Mouse (Mus musculus) cerebellum, adult 9-10 months (tissue): ENCODE results near the gene Phkg2.

ENCODE experiments used
- DNase-seq: peaks from one replicate; pipeline ENCODE4 v3.0.0; 2022

Phkg2 gene

DNA sequence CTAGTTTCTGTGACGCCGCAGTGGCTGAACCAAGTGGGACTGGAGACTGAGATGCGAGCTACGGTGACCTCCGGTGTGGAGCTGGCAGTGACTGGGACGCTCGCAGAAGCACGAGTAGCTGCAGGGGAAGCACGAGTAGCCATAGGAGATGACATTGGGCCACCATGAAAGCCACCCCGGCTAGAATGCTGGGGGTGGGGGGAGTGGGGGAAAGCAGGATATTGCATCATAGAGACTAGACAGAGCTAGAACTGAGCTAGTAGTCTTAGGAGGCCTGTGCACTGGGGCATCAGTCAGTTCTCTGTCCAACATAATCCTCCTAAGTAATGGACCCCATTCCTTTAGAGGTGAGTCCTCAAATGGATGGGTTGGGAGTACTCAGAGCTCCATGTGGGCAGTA lies 31.1 kb downstream of the Phkg2 start:
- no peak for DNase-seq

DNA sequence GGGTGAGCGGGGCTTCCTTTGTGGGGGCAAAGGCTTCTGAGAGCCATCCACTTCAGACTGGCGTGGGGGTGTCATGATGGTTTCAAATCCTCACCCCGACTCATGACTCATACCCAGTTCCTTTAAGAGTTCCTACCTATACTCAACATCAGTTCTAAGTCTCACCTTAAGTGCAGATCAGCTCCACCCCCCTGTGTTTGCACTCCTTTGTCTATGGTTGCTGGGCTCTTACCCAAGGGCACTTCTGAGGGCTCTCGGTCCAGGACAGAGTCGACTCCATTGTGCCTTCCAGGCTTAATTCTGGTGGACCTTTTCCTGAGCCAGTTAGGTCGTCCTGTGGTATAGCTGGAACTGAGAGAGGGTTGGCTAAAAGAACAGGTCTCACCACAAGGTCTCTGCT lies 34.0 kb downstream of the Phkg2 start:
- no peak for DNase-seq

DNA sequence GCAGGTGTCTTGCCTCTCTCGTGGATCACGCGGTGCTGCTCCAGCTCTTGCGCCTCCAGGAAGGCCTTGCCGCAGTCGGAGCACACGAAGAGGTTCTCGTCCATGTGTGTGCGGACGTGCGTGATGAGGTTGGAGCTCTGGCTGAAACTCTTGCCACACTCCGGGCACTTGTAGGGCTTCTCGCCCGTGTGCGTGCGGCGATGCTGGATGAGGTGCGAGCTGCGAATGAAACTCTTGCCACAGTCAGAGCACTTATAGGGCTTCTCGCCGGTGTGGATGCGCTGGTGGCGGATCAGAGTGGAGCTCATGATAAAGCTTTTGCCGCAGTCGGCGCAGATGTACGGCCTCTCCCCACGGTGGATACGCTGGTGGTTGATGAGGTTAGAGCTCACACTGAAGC lies 37.9 kb downstream of the Phkg2 start:
- no peak for DNase-seq

DNA sequence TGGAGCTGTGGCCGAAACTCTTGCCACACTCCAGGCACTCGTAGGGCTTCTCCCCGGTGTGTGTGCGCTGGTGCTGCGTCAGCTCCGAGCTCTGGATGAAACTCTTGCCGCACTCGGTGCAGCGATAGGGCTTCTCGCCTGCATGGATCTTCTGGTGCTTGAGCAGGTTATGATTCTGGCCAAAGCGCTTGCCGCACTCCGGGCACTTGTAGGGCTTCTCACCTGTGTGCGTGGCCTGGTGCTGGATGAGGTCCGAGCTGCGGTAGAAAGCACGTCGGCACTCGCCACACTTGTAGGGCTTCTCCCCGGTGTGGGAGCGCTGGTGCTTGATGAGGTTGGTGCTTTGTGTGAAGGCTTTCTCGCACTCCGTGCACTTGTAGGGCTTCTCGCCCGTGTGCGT lies 38.4 kb downstream of the Phkg2 start:
- no peak for DNase-seq

DNA sequence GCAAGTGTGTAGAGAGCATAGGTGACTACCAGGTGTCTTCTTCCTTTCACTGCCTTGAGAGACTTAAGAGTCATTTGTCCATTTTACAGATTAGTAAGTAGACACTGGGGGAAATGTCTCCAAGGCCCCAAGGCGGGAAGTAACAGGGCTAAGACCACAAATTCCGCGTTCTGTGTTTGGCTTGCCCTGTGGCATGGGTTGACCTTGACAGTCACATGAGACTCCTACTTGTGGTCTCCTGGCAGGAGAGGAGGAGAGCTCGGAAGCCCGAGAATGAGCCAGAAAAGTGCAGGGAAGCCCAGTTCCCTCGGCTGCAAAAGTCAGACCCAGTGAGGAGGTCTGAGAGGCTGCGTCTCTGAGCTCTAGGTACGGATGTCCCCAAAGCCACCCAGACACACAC lies 40.4 kb downstream of the Phkg2 start:
- no peak for DNase-seq

DNA sequence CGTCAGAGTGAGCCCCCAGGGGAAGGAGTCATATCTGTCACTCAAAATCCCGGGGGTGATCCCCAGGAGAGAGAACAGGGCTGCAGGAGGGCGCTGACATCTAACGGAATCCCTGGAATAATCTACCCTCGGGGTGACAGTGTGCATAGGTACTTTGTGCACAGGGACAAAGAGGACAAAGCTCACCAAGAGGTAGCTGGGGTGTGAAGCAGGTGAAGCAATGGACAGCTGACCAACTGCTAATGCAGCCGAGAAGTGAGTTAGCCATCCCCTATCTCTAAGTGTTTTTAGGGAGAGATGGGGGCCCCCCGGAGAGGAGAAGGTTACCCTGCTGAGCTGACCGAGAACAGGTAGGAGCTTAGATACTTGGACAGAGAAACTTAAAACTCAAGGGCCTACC lies 41.0 kb downstream of the Phkg2 start:
- DNase-seq, result no peak

DNA sequence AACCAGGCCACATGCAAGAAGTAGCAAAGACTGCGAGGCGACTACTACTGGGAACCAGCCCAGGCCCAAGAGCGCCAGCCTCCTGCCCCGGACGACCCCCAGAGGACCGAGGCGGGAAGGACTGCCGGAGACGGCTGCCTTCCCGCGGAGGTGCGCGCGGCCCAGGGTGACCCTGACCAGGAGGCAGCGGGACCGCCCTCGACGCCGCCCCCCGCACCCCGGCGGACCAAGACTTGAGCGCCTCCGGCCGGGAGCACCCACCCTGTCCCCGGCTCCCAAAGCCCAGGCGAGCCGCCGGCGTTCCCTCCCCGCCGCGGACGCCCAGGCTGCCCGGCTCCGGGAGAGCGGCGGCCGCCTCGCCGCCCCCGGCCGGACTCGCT lies 41.4 kb downstream of the Phkg2 start:
- DNase-seq, result no peak

DNA sequence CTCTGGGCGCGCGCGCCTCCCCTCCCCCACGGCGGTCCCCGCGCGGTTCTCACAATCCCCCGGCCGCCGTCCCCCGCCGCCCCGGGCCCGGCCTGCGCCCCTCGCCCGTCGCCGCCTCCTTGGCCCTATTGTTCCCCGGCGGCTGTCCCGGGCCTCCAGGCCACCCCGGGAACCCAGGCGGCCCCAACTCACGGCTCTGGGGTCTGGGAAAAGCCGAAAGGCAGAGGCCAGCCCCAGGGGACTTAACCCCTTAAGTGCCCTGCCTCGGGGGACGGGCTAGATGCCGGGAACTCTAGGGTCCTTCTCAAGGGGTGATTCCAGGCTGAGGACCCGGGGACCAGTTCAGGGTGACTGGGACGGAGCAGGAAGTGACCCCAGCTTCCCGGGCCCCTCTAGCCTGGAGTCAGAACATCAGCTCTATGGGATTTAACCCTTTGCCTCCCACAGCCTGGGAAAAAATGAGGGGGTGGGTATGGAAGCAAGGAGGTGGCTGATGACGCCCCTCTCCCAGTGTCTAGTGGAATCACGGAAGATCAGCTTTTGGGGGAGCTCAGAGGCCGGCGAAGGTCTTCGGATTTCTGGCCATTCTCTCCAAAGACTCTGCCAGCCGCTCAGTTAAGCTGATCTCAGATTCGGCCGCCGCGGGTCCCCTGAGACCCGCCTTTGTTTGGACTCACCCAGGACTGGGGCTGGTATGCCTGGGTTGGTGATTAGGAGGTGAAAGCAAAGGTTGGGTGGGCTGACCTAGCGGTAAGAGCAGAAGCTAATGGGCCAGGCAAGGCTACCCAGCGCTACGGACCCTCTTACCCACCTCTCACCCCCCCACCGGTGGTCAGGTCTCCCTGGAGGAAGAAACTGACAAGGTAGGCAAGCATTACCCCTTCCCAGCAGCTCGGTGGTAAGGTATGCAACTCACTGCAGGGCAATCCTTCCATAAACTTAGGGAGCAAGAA lies 42.0 kb downstream of the Phkg2 start, which contains the start of gene Zfp629:
Gene Zfp629 (minus strand): TSS at position 907 of the 953 bp plus-strand sequence.
- DNase-seq, result peak; percentile 82

DNA sequence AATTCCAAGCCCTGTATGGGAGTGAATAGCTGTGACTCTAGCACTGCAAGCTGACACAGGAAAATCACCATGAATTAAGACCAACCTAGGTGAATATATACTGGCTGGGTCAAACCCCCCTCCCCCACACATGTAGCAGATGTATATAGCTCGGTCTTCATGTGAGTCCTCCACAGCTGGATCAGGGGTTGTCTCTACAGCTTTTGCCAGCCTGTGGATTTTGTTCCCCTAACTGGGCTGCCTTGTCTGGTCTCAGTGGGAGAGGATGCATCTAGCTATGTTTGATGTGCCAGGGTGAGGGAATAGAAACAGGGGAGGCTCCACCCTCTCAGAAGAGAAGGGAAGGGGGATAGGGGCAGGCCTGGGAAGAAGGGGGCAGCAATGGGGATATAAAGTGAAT lies 43.2 kb downstream of the Phkg2 start:
- DNase-seq, result no peak

DNA sequence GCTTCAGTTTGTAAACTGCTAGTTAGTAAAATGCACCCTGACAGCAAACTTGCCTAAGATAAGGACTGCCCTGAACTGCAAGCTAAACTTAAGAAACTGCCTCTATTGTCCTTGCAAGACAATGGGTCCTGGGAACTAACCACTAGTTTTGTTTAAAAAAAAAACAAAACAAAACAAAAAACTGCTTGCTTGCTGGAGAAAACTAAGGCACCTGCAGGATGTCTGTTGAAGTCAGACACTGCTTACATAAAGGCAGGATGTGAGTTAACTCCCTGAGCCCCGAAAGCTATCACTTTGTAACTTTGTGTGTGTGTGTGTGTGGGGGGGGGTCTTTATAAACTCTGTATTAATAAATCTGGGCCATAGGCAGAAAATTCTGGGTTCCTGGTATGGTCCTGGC lies 43.7 kb downstream of the Phkg2 start:
- DNase-seq, result no peak

DNA sequence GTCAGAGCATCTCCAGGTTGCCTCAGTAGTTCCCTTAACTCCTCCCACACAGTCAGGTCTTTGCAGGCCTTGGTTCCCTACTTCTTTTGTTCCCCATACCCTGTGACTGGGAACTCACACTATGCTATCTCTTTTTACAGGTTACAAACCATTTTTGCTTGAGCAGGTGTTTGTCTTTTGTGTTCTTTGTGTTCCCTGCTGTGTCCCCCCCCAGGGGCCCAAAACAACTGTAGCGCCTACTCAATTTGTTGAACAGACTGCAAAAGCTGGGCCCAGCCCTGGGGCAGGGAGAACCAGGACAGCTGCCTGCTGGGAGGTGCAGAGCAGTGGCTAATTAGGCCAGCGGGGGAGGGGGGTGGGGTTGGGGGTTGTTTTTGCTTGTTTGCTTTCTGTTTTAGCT lies 44.8 kb downstream of the Phkg2 start:
- DNase-seq, result peak; percentile 7

DNA sequence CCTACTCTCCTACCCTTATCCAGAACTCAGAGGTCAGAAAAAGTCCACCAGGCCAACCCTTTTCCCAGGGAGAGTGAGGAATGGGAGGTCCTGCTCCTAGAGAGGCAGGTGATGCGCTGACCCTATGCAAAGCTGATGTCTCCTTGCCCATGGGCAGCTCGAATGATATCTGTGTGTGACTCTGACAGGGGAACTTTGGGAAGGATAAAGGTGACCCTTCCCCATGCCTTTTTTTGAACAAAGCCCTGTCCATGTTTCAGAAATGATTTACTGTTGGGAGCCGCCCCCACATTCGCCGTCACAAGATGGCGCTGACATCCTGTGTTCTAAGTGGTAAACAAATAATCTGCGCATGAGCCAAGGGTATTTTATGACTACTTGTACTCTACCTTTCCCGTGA lies 45.3 kb downstream of the Phkg2 start:
- peak; percentile 4 for DNase-seq

DNA sequence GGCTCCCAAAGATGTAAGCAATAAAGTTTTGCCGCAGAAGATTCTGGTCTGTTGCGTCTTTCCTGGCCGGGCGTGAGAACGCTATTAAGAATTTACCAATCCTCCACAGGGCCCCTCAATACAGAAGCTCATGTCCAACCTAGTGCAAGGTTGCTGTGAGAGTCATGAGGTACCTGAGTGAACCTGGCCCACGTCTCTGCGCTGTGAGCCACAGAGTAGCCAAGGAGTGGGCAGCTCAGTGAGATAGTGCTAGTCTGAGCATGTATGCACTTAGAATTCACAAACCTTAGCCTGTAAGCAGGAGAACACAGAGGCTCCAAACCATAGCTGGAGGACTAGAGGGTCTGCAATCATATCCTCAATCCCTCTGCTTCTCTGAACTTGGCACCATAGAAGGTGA lies 52.9 kb downstream of the Phkg2 start:
- DNase-seq, result no peak

DNA sequence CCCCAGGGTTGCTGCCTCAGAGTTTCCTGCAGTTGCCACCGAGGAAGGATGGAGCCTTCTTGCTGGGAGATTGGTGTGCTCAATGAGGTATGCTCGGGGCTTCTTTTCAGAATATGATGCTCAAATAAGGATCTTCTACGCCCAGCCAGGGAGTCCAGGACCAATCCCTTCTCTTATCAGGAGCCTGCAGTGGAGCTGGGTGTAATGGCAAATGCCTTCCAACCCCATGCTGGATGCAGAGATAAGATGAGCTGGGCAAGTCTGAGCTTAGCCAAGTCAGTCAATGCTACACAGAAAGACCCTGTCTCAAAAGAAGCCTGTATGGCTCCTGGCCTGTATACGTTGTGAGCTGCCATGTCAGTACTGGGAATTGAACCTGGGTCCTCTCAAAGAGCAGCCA lies 53.3 kb downstream of the Phkg2 start:
- DNase-seq, result no peak

DNA sequence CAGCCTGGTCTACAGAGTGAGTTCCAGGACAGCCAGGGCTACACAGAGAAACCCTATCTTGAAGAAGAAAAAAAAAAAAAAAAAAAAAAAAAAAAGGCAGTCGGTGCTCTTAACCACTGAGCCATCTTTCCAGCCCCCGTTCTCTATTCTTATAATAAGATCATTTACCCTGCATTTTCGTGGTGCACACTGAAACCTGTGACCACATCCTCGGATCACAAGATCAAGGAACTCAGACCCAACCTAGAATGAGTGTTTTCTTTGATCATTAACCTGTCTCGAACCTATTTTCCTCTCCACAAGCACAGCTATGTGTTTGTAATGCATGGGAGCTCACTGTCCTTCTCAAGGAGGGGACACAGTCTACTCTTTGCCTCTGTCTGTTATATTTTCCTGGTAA lies 55.5 kb downstream of the Phkg2 start:
- DNase-seq, result no peak

DNA sequence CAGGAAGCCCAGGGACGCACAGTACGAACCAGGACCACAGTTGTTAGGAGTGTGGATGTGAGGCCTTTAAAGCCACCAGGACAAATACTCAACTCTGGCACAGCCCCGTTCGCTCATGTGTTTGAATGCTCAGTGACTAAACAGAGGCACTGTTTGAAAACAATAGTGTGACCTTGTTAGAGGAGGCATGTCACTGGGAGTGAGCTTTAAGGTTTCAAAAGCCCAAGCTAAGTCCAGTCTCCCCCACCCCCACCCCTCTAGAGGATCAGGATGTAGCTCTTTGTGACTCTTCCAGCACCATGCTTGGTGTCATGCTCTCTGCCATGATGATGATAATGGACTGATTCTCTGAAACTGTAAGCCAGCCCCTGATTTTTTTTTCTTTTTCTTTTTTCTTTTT lies 58.3 kb downstream of the Phkg2 start:
- no peak for DNase-seq
